Mouse (Mus musculus): Measurements from ENCODE around the gene Neurog3. TPM values are rescaled to one million over a fixed set of nuclear protein-coding genes. Genes with fewer than 3 reads are reported as not detected.
A peak's percentile ranks its signal among the peaks of the same experiment; 100 is the strongest.

Neurog3 gene
- polyA plus RNA-seq, 1 experiment = 0.18 TPM

DNA sequence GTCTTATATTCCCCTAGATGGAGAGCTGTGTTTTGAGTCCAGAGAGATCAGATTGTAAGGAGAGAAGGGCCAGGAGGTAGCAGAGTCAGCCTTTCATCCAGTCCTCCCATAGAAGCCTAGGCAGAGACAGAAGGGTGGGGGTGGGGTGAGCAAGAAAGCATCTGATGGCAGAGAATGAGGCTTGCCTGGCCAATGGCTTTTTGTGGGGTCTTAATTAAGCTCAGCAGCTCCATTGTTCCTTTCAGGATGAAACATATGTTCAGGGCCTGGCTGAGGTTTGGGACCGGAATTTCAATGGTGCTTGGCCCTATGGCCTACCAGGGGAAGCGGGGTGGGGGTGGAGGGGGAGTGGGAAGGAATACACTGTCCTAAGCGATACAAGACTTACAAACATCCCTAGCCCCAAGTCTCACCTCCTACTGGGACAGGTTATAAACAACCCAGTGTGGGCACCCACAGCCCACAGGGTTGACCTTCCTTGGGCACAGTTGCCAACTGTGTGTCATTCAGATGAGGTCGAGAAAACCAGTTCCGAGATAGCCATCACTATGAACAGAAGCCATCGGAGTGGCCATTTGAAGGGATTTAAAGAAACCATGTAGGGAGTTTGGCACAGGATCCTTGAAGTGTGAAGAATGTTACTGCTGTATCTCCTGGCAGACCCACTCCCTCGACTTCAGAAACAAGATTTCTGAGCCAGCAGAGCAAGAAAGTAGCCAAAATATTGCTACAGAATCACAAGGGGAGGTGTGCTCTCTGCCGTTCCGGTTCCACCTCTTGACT, 18.8 kb upstream of the Neurog3 start:
- TF ChIP-seq POLR2A (IDR thresholded peaks at IDR 0.05; ENCODE audit: borderline replicate concordance, insufficient read depth, low read length) = no peak

DNA sequence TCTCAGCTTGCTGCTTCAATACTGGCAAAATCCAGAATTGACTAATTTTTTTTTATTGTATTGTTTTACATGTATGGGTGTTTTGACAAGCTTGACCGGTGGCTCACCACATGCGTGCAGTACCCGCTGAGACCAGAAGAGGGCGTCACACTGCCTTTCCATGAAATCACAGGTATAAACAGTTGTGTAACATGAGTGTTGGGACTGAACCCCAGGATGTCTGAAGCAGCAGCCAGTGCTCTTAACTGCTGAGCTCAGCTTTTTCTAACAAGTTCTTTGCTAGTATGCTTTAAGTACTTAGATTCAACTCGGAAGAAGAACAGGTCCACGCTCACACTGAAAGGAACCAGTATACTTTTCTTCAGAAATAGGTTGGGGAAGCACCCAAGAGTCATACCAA, 5.8 kb upstream of the Neurog3 start:
- no peak overlapping the region for H3K4me3 ChIP-seq (replicated peaks; ENCODE audit: insufficient read depth, low read depth, low read length)
- 45% methylated on average over 6 of the region's 6 CpGs for WGBS

More for the DNA sequence above, 18.8 kb upstream of the Neurog3 start:
- Histone ChIP-seq H3K27ac (ENCODE audit: insufficient read depth, low read length) (no peak overlapping the region), H3K4me1 (ENCODE audit: control insufficient read depth, insufficient read depth, low read length) (peaks cover 7% of the 10 kb centered on the region), H3K4me3 (replicated peaks; ENCODE audit: insufficient read depth, low read depth, low read length) (no peak overlapping the region), H3K27me3 (ENCODE audit: control insufficient read depth, insufficient read depth, low read length) (no peaks in the 10 kb centered on the region)
- DNase-seq = no peak
- 37% methylated on average over 9 of the region's 9 CpGs for WGBS

DNA sequence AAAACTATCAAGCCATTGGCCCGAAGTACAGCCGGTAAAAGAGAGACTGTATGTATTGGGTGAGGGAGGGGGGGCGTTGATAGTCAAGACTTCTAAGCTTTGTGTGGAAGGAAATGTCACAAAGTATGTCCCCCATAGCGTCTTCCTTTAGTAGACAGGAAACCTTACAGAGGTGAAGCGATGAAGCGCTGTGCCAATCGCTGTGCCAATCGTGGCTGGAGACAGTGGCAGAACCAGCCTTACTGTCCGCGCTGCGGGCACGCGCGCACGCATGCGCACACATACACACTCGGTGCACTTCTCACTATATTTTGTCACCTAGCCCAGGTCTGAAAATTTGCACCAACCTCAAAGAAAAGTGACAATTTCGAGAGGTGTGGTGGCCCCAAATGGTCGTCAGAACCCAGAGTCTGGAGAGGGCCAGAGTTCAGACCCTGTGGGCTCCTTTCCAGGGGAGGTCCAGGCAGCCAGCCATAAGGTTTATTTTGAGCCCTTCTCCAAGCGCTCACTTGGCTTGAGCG, 5.1 kb upstream of the Neurog3 start:
- no peak for TF ChIP-seq POLR2A (IDR thresholded peaks at IDR 0.05; ENCODE audit: borderline replicate concordance, insufficient read depth, low read length)
- no peak for TF ChIP-seq CTCF (IDR thresholded peaks at IDR 0.05; ENCODE audit: borderline replicate concordance, insufficient read depth, low read depth, low read length)
- DNase-seq = no peak
- H3K4me1 ChIP-seq (ENCODE audit: control insufficient read depth, insufficient read depth, low read length) = no peaks in the 10 kb centered on the region
- no peak overlapping the region for H3K27ac ChIP-seq (ENCODE audit: insufficient read depth, low read length)
- WGBS = 27% methylated on average over 21 of the region's 21 CpGs
- H3K27me3 ChIP-seq (ENCODE audit: control insufficient read depth, insufficient read depth, low read length) = no peaks in the 10 kb centered on the region; the same call in 1 of the 2 replicates
- no peak overlapping the region for H3K4me3 ChIP-seq (replicated peaks; ENCODE audit: insufficient read depth, low read depth, low read length)

More for the DNA sequence above, 5.8 kb upstream of the Neurog3 start:
- H3K27ac ChIP-seq (ENCODE audit: insufficient read depth, low read length) = no peak overlapping the region
- TF ChIP-seq POLR2A (IDR thresholded peaks at IDR 0.05; ENCODE audit: borderline replicate concordance, insufficient read depth, low read length) = no peak
- TF ChIP-seq CTCF (IDR thresholded peaks at IDR 0.05; ENCODE audit: borderline replicate concordance, insufficient read depth, low read depth, low read length) = peak; percentile 52
- H3K4me1 ChIP-seq (ENCODE audit: control insufficient read depth, insufficient read depth, low read length) = no peaks in the 10 kb centered on the region
- no peak for DNase-seq
- H3K27me3 ChIP-seq (ENCODE audit: control insufficient read depth, insufficient read depth, low read length) = no peaks in the 10 kb centered on the region; the same call in 1 of the 2 replicates

DNA sequence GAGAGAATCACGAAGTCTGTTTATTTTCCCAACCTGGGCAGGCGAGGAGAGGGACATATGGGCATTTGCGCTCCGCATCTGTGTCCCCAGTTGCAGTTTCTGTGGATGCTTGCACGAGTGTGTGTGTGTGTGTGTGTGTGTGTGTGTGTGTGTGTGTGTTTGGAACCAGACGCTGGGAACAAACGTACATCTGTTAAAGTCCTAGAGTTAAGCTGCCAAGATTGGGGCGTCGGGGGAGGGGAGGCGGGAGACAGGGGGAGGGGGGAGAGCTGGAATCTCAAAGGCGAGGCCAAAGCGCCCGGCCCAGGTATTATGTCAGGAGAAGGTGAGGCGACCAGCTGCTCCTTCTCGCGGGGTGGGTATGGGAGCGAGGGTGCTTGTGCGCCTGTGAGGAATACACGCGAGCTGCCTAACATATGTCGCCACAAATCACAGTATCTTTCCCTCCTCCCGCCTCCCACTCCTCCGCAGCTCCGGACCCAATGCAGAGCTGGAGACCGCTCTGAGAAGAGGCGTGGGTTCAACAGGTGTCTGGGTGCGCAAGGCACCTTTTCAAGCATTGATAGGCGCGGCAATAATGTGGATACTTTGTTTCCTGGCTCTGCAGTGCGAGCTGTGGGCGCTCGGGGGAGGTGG, 4.5 kb upstream of the Neurog3 start:
- 1% methylated on average over 32 of the region's 32 CpGs for WGBS
- no peak overlapping the region for H3K4me3 ChIP-seq (replicated peaks; ENCODE audit: insufficient read depth, low read depth, low read length)
- H3K27ac ChIP-seq (ENCODE audit: insufficient read depth, low read length) = no peak overlapping the region
- no peak for DNase-seq
- no peak for TF ChIP-seq POLR2A (IDR thresholded peaks at IDR 0.05; ENCODE audit: borderline replicate concordance, insufficient read depth, low read length)
- TF ChIP-seq CTCF (IDR thresholded peaks at IDR 0.05; ENCODE audit: borderline replicate concordance, insufficient read depth, low read depth, low read length) = no peak
- H3K27me3 ChIP-seq (ENCODE audit: control insufficient read depth, insufficient read depth, low read length) = no peaks in the 10 kb centered on the region; the same call in 1 of the 2 replicates
- H3K4me1 ChIP-seq (ENCODE audit: control insufficient read depth, insufficient read depth, low read length) = no peaks in the 10 kb centered on the region

GRCm38 (mm10) chr10:62135696-62136470, 3.0 kb downstream of the Neurog3 start:
- no peak for DNase-seq
- no peak overlapping the region for H3K27ac ChIP-seq (ENCODE audit: insufficient read depth, low read length)
- TF ChIP-seq CTCF (IDR thresholded peaks at IDR 0.05; ENCODE audit: borderline replicate concordance, insufficient read depth, low read depth, low read length) = no peak
- H3K4me1 ChIP-seq (ENCODE audit: control insufficient read depth, insufficient read depth, low read length) = no peaks in the 10 kb centered on the region
- WGBS = 9% methylated on average over 8 of the region's 8 CpGs
- H3K4me3 ChIP-seq (replicated peaks; ENCODE audit: insufficient read depth, low read depth, low read length) = no peak overlapping the region
- no peaks in the 10 kb centered on the region; the same call in 1 of the 2 replicates for H3K27me3 ChIP-seq (ENCODE audit: control insufficient read depth, insufficient read depth, low read length)

GRCm38 (mm10) chr10:62137150-62137549, 4.3 kb downstream of the Neurog3 start:
- Histone ChIP-seq H3K4me3 (replicated peaks; ENCODE audit: insufficient read depth, low read depth, low read length) (no peak overlapping the region), H3K4me1 (ENCODE audit: control insufficient read depth, insufficient read depth, low read length) (no peaks in the 10 kb centered on the region), H3K27me3 (ENCODE audit: control insufficient read depth, insufficient read depth, low read length) (no peaks in the 10 kb centered on the region; the same call in 1 of the 2 replicates), H3K27ac (ENCODE audit: insufficient read depth, low read length) (no peak overlapping the region)
- no peak for DNase-seq
- TF ChIP-seq CTCF (IDR thresholded peaks at IDR 0.05; ENCODE audit: borderline replicate concordance, insufficient read depth, low read depth, low read length) = no peak
- 34% methylated on average over 4 of the region's 4 CpGs for WGBS

- Histone ChIP-seq H3K4me3 (replicated peaks; ENCODE audit: insufficient read depth, low read depth, low read length) (no peak overlapping the region), H3K4me1 (ENCODE audit: control insufficient read depth, insufficient read depth, low read length) (no peaks in the 10 kb centered on the region), H3K27ac (ENCODE audit: insufficient read depth, low read length) (no peak overlapping the region), H3K27me3 (ENCODE audit: control insufficient read depth, insufficient read depth, low read length) (no peaks in the 10 kb centered on the region; the same call in 1 of the 2 replicates)
- 40% methylated on average over 3 of the region's 3 CpGs for WGBS
- DNase-seq = no peak
- TF ChIP-seq POLR2A (IDR thresholded peaks at IDR 0.05; ENCODE audit: borderline replicate concordance, insufficient read depth, low read length) = no peak
- TF ChIP-seq CTCF (IDR thresholded peaks at IDR 0.05; ENCODE audit: borderline replicate concordance, insufficient read depth, low read depth, low read length) = no peak
Measured at GRCm38 (mm10) chr10:62138040-62138439, 5.2 kb downstream of the Neurog3 start.
